Mouse (Mus musculus) hindbrain, postnatal 0 days (tissue): ENCODE measurements at regions not wholly inside any gene's neighbourhood (a gene's known extent, or its start where the extent isn't known, plus 50 kb on each side); places are given as distances from the start of the nearest gene placed in this dataset.
A peak's percentile ranks its signal among the peaks of the same experiment; 100 is the strongest.

Experiments
- ATAC-seq: fragments of 200-750 bp; cut with Nextera tagmentation; 2 replicates; pipeline ENCODE4 v1.8.0; 2017; ENCODE audit warnings: mild to moderate bottlenecking, moderate TSS enrichment, moderate library complexity
- DNase-seq: peaks from one replicate; pipeline ENCODE4 v3.0.0-alpha.2; 2015; ENCODE audit warnings: low spot score
- H3K27ac ChIP-seq: fragments of 300-500 bp; sonication (generic); 2 replicates; pipeline ENCODE4 v1.5.1; 2014; ENCODE audit warnings: mild to moderate bottlenecking
- H3K27me3 ChIP-seq: fragments of 300-500 bp; sonication (generic); 2 replicates; pipeline ENCODE4 v1.6.1; 2014; ENCODE audit warnings: low read length, mixed read lengths; ENCODE audit not compliant: insufficient read depth
- H3K36me3 ChIP-seq: fragments of 300-500 bp; sonication (generic); 2 replicates; pipeline ENCODE4 v1.6.1; 2014; ENCODE audit warnings: low read length, mixed read lengths; ENCODE audit not compliant: insufficient read depth
- H3K4me1 ChIP-seq: fragments of 300-500 bp; sonication (generic); 2 replicates; pipeline ENCODE4 v1.6.1; 2014; ENCODE audit warnings: antibody characterized with exemption, low read length, mixed read lengths; ENCODE audit not compliant: insufficient read depth
- H3K4me2 ChIP-seq: fragments of 300-500 bp; sonication (generic); 2 replicates; pipeline ENCODE4 v1.6.1; 2014; ENCODE audit warnings: low read depth, mild to moderate bottlenecking, low read length, moderate library complexity, mixed read lengths
- H3K4me3 ChIP-seq: fragments of 300-500 bp; sonication (generic); 2 replicates; pipeline ENCODE4 v1.5.1; 2014; ENCODE audit warnings: low read length
- H3K9ac ChIP-seq: fragments of 300-500 bp; sonication (generic); replicated peaks from 2 replicates; pipeline ENCODE4 v1.6.1; 2014; ENCODE audit warnings: mild to moderate bottlenecking, low read length, moderate library complexity, mixed read lengths
- H3K9me3 ChIP-seq: fragments of 300-500 bp; sonication (generic); 2 replicates; pipeline ENCODE4 v1.6.1; 2016; ENCODE audit warnings: low read length, mixed read lengths
- CTCF ChIP-seq: IDR thresholded peaks from 2 replicates; pipeline ENCODE4 v1.5.1; 2016; ENCODE audit warnings: antibody characterized with exemption, control low read depth, low read depth
- WGBS: fragments of 180-500 bp; shearing (Covaris S2); extraction: QIAGEN DNeasy Blood & Tissue Kit; methylation state at CpG from one replicate; pipeline ENCODE4 v1.1.7; 2014; 5-methylcytosine and 5-hydroxymethylcytosine counted together

GRCm38 (mm10) chr11:84664258-84664657 lies 138.9 kb upstream of the Lhx1 start:
- ATAC-seq (no peak), DNase-seq (no peak)
- Histone ChIP-seq H3K4me1 (no peaks in the 10 kb centered on the region), H3K9me3 (no peaks in the 10 kb centered on the region), H3K27ac (no peak overlapping the region), H3K9ac (no peak overlapping the region), H3K36me3 (no peaks in the 10 kb centered on the region), H3K27me3 (no peaks in the 10 kb centered on the region), H3K4me3 (no peak overlapping the region), H3K4me2 (no peak overlapping the region)
- no peak for TF ChIP-seq CTCF
- WGBS = 80% methylated on average over 3 of the region's 3 CpGs

- H3K4me2 ChIP-seq = no peak overlapping the region
- H3K9me3 ChIP-seq = no peaks in the 10 kb centered on the region
- no peak overlapping the region for H3K9ac ChIP-seq
- DNase-seq (peak; percentile 28), ATAC-seq (no peak)
- no peaks in the 10 kb centered on the region for H3K4me1 ChIP-seq
- no peak overlapping the region for H3K27ac ChIP-seq
- no peak for TF ChIP-seq CTCF
- 16% methylated on average over 7 of the region's 7 CpGs for WGBS
- no peaks in the 10 kb centered on the region for H3K27me3 ChIP-seq
- H3K36me3 ChIP-seq = no peaks in the 10 kb centered on the region
- no peak overlapping the region for H3K4me3 ChIP-seq
Measured at GRCm38 (mm10) chr11:84661981-84662380, 136.6 kb upstream of the Lhx1 start.

- no peak for TF ChIP-seq CTCF
- Histone ChIP-seq H3K27me3 (no peaks in the 10 kb centered on the region), H3K9me3 (no peaks in the 10 kb centered on the region), H3K9ac (no peak overlapping the region), H3K27ac (no peak overlapping the region), H3K4me3 (no peak overlapping the region), H3K36me3 (no peaks in the 10 kb centered on the region), H3K4me2 (no peak overlapping the region), H3K4me1 (no peaks in the 10 kb centered on the region)
- no peak for DNase-seq
- ATAC-seq = no peak
- 26% methylated on average over 8 of the region's 8 CpGs for WGBS
Measured at GRCm38 (mm10) chr11:84660877-84661276, 135.5 kb upstream of the Lhx1 start.

- no peak for TF ChIP-seq CTCF
- Histone ChIP-seq H3K9me3 (no peaks in the 10 kb centered on the region), H3K4me2 (no peak overlapping the region), H3K27me3 (no peaks in the 10 kb centered on the region), H3K9ac (no peak overlapping the region), H3K4me3 (no peak overlapping the region), H3K27ac (no peak overlapping the region), H3K36me3 (no peaks in the 10 kb centered on the region), H3K4me1 (no peaks in the 10 kb centered on the region)
- WGBS = 83% methylated on average over 6 of the region's 7 CpGs
- ATAC-seq (no peak), DNase-seq (no peak)
Measured at GRCm38 (mm10) chr11:84659370-84659937, 134.1 kb upstream of the Lhx1 start.

GRCm38 (mm10) chr11:84653481-84653880 lies 128.1 kb upstream of the Lhx1 start:
- no peaks in the 10 kb centered on the region for H3K36me3 ChIP-seq
- no peak for TF ChIP-seq CTCF
- H3K4me3 ChIP-seq = no peak overlapping the region
- DNase-seq (no peak), ATAC-seq (no peak)
- H3K27me3 ChIP-seq = no peaks in the 10 kb centered on the region
- H3K4me2 ChIP-seq = no peak overlapping the region
- no peak overlapping the region for H3K27ac ChIP-seq
- H3K9me3 ChIP-seq = no peaks in the 10 kb centered on the region
- WGBS = 41% methylated on average over 8 of the region's 8 CpGs
- no peak overlapping the region for H3K9ac ChIP-seq
- H3K4me1 ChIP-seq = no peaks in the 10 kb centered on the region

- Histone ChIP-seq H3K27me3 (no peaks in the 10 kb centered on the region), H3K9ac (no peak overlapping the region), H3K4me3 (no peak overlapping the region), H3K36me3 (no peaks in the 10 kb centered on the region), H3K9me3 (no peaks in the 10 kb centered on the region), H3K4me1 (no peaks in the 10 kb centered on the region), H3K27ac (no peak overlapping the region), H3K4me2 (no peak overlapping the region)
- no peak for DNase-seq
- ATAC-seq = no peak
- no peak for TF ChIP-seq CTCF
- 92% methylated on average over 5 of the region's 5 CpGs for WGBS
Measured at GRCm38 (mm10) chr11:84648899-84649298, 123.6 kb upstream of the Lhx1 start.

GRCm38 (mm10) chr11:84647104-84647503 lies 121.8 kb upstream of the Lhx1 start:
- H3K9me3 ChIP-seq = no peaks in the 10 kb centered on the region
- H3K9ac ChIP-seq = no peak overlapping the region
- no peak overlapping the region for H3K4me2 ChIP-seq
- TF ChIP-seq CTCF = no peak
- no peak for ATAC-seq
- H3K4me3 ChIP-seq = no peak overlapping the region
- DNase-seq = no peak
- 93% methylated on average over 5 of the region's 5 CpGs for WGBS
- H3K27me3 ChIP-seq = no peaks in the 10 kb centered on the region
- H3K4me1 ChIP-seq = 0 out of 2 replicates have a peak, but pooled peaks cover 4% of the 10 kb centered on the region
- H3K27ac ChIP-seq = no peak overlapping the region
- no peaks in the 10 kb centered on the region for H3K36me3 ChIP-seq
